Mouse (Mus musculus) T-cell, adult 2 months (primary cell): ENCODE data around the gene Zfp143.
"Not testable (repeated sequence)": the region's sequence is repeated elsewhere in the genome, so short reads cannot be mapped to it uniquely, and the experiment has no call there.

ENCODE experiments used
- DNase-seq: peaks from one replicate; pipeline ENCODE4 v3.0.0; 2022; ENCODE audit warnings: low spot score

Gene Zfp143

GRCm38 (mm10) chr7:110061199-110061751 lies at the start of gene Zfp143:
Zfp143 (plus strand) TSS chr7:110061217.
- peak; percentile 100 for DNase-seq

GRCm38 (mm10) chr7:110011417-110011816 lies 49.6 kb upstream of the Zfp143 start:
- no peak for DNase-seq

- no peak for DNase-seq
Measured at GRCm38 (mm10) chr7:110014272-110014671, 46.7 kb upstream of the Zfp143 start.

- DNase-seq: peak; percentile 88
Measured at GRCm38 (mm10) chr7:110018117-110018630, 42.8 kb upstream of the Zfp143 start, which contains the start of gene Ipo7. Ipo7 (plus strand) TSS chr7:110018274.

- DNase-seq: peak; percentile 8
Measured at GRCm38 (mm10) chr7:110018631-110019482, 42.2 kb upstream of the Zfp143 start.

- no peak for DNase-seq
Measured at GRCm38 (mm10) chr7:110023553-110023952, 37.5 kb upstream of the Zfp143 start.

GRCm38 (mm10) chr7:110026594-110026993 lies 34.4 kb upstream of the Zfp143 start:
- DNase-seq: no peak

GRCm38 (mm10) chr7:110028826-110029225 lies 32.2 kb upstream of the Zfp143 start:
- no peak for DNase-seq

GRCm38 (mm10) chr7:110030342-110030741 lies 30.7 kb upstream of the Zfp143 start:
- no peak for DNase-seq

GRCm38 (mm10) chr7:110057723-110058122 lies 3.3 kb upstream of the Zfp143 start:
- not testable (repeated sequence) for DNase-seq

GRCm38 (mm10) chr7:110059092-110059785 lies 1.8 kb upstream of the Zfp143 start:
- no peak for DNase-seq

GRCm38 (mm10) chr7:110060106-110060668 lies 830 bp upstream of the Zfp143 start:
- DNase-seq: no peak

- no peak for DNase-seq
Measured at GRCm38 (mm10) chr7:110060669-110061198, 283 bp upstream of the Zfp143 start.

- DNase-seq: peak; percentile 73
Measured at GRCm38 (mm10) chr7:110061752-110062273, 796 bp downstream of the Zfp143 start.

- DNase-seq: no peak
Measured at GRCm38 (mm10) chr7:110063731-110064130, 2.7 kb downstream of the Zfp143 start.

GRCm38 (mm10) chr7:110069070-110069469 lies 8.1 kb downstream of the Zfp143 start:
- DNase-seq: no peak

- DNase-seq: no peak
Measured at GRCm38 (mm10) chr7:110078168-110078567, 17.2 kb downstream of the Zfp143 start.

- DNase-seq: peak; percentile 36
Measured at GRCm38 (mm10) chr7:110083386-110084165, 22.6 kb downstream of the Zfp143 start.

- DNase-seq: no peak
Measured at GRCm38 (mm10) chr7:110085217-110085616, 24.2 kb downstream of the Zfp143 start.

- DNase-seq: no peak
Measured at GRCm38 (mm10) chr7:110087914-110088313, 26.9 kb downstream of the Zfp143 start.

GRCm38 (mm10) chr7:110091670-110092069 lies 30.7 kb downstream of the Zfp143 start:
- no peak for DNase-seq
